Mouse (Mus musculus) bone marrow, adult 2 months (tissue): Measurements from ENCODE around the gene Ppil4. TPM values are rescaled to one million over a fixed set of nuclear protein-coding genes. Genes with fewer than 3 reads are reported as not detected.

Source experiments
- H3K27ac ChIP-seq: fragments of 200-500 bp; 2 replicates; pipeline ENCODE4 v1.5.1; 2012; ENCODE audit warnings: low read depth, mild to moderate bottlenecking, control low read depth, inconsistent platforms, low read length; ENCODE audit not compliant: control insufficient read depth, poor library complexity, insufficient read depth
- H3K4me1 ChIP-seq: fragments of 200-500 bp; 2 replicates; pipeline ENCODE4 v1.6.1; 2011; ENCODE audit warnings: low read length; ENCODE audit not compliant: control insufficient read depth, insufficient read depth
- H3K4me3 ChIP-seq: fragments of 200-500 bp; replicated peaks from 2 replicates; pipeline ENCODE3; 2011; ENCODE audit warnings: mild to moderate bottlenecking, low read depth, low read length, control low read depth; ENCODE audit not compliant: control insufficient read depth
- CTCF ChIP-seq: fragments of 200-500 bp; IDR thresholded peaks from 2 replicates; pipeline ENCODE4 v1.5.1; 2011; ENCODE audit warnings: low read length, control low read depth; ENCODE audit not compliant: control insufficient read depth, insufficient read depth
- POLR2A ChIP-seq: fragments of 200-500 bp; IDR thresholded peaks from 2 replicates; pipeline ENCODE4 v1.6.1; 2011; ENCODE audit warnings: low read depth, mild to moderate bottlenecking, control low read depth, low read length, borderline replicate concordance; ENCODE audit not compliant: control insufficient read depth
- WGBS: fragments of 180-500 bp; shearing (Covaris S2); methylation state at CpG from one replicate; pipeline ENCODE4 v1.1.7; 2018; 5-methylcytosine and 5-hydroxymethylcytosine counted together
- polyA plus RNA-seq: library from polyadenylated mRNA; stranded (reverse); fragments of >200 nt; gene quantifications from 2 replicates; pipeline ENCODE4 v1.2.4, GENCODE M21; 2011; ENCODE audit warnings: low replicate concordance; ENCODE audit not compliant: missing spikeins, insufficient read depth, insufficient read length

The Ppil4 gene
- polyA plus RNA-seq, 1 experiment, result 44.7 TPM

GRCm38 (mm10) chr10:7779751-7780237, 12.9 kb upstream of the Ppil4 start:
- 19% methylated on average over 7 of the region's 7 CpGs for WGBS
- no peak overlapping the region; the same call in 1 of the 2 replicates for H3K27ac ChIP-seq
- peak overlapping the region; percentile 89 for H3K4me3 ChIP-seq
- TF ChIP-seq POLR2A (no peak), CTCF (no peak)
- no peaks in the 10 kb centered on the region; the same call in 1 of the 2 replicates for H3K4me1 ChIP-seq

- TF ChIP-seq CTCF (no peak), POLR2A (peak; percentile 58; the same call in 1 of the 2 replicates)
- Histone ChIP-seq H3K4me3 (peak overlapping the region; percentile 89), H3K4me1 (no peaks in the 10 kb centered on the region; the same call in 1 of the 2 replicates), H3K27ac (peak overlapping the region; percentile 73)
- WGBS, result under 1% methylated on average over 74 of the region's 77 CpGs
These were observed 12.2 kb upstream of the Ppil4 start for GRCm38 (mm10) chr10:7780238-7781176.

GRCm38 (mm10) chr10:7781214-7781613, 11.5 kb upstream of the Ppil4 start:
- 46% methylated on average over 3 of the region's 3 CpGs for WGBS
- peak overlapping the region; percentile 59 for H3K4me3 ChIP-seq
- TF ChIP-seq POLR2A (no peak), CTCF (no peak)
- no peaks in the 10 kb centered on the region; the same call in 1 of the 2 replicates for H3K4me1 ChIP-seq
- no peak overlapping the region for H3K27ac ChIP-seq

GRCm38 (mm10) chr10:7787319-7787718, 5.4 kb upstream of the Ppil4 start:
- H3K4me1 ChIP-seq, result no peaks in the 10 kb centered on the region
- TF ChIP-seq POLR2A (no peak), CTCF (no peak)
- 81% methylated on average over 2 of the region's 2 CpGs for WGBS
- no peak overlapping the region for H3K4me3 ChIP-seq
- H3K27ac ChIP-seq, result no peak overlapping the region

- Histone ChIP-seq H3K4me1 (peaks cover 2% of the 10 kb centered on the region; the same call in 1 of the 2 replicates), H3K4me3 (peak overlapping the region; percentile 89), H3K27ac (peak overlapping the region; percentile 57)
- 0% methylated on average over 10 of the region's 10 CpGs for WGBS
- TF ChIP-seq CTCF (no peak), POLR2A (no peak)
These were observed 389 bp upstream of the Ppil4 start for GRCm38 (mm10) chr10:7792254-7792750.

GRCm38 (mm10) chr10:7801258-7801657, 8.6 kb downstream of the Ppil4 start:
- Histone ChIP-seq H3K27ac (no peak overlapping the region), H3K4me1 (no peaks in the 10 kb centered on the region; the same call in 1 of the 2 replicates), H3K4me3 (no peak overlapping the region)
- WGBS, result 74% methylated on average over 3 of the region's 3 CpGs
- no peak for TF ChIP-seq POLR2A
- TF ChIP-seq CTCF, result no peak

- TF ChIP-seq CTCF, result no peak
- no peak for TF ChIP-seq POLR2A
- Histone ChIP-seq H3K4me3 (no peak overlapping the region), H3K4me1 (no peaks in the 10 kb centered on the region; the same call in 1 of the 2 replicates), H3K27ac (no peak overlapping the region)
- 56% methylated on average over 2 of the region's 2 CpGs for WGBS
These were observed 9.9 kb downstream of the Ppil4 start for GRCm38 (mm10) chr10:7802519-7803140.

GRCm38 (mm10) chr10:7809937-7810336, 17.2 kb downstream of the Ppil4 start:
- Histone ChIP-seq H3K4me3 (no peak overlapping the region), H3K27ac (no peak overlapping the region), H3K4me1 (no peaks in the 10 kb centered on the region)
- TF ChIP-seq CTCF (peak; percentile 30), POLR2A (no peak)
- WGBS, result 50% methylated on average over 2 of the region's 2 CpGs
